Mouse (Mus musculus) G1E (cell line): ENCODE results near the gene 4833439L19Rik. TPM values are rescaled to one million over a fixed set of nuclear protein-coding genes. Genes with fewer than 3 reads are reported as not detected.

Experiments
- ATAC-seq: 2 replicates; pipeline ENCODE4 v1.8.0; 2016; ENCODE audit warnings: mild to moderate bottlenecking; ENCODE audit not compliant: insufficient number of reproducible peaks, poor library complexity, low FRiP score, severe bottlenecking; ENCODE audit errors: extremely low read depth
- DNase-seq: peaks from one replicate; pipeline ENCODE4 v3.0.0; 2012; ENCODE audit warnings: low spot score
- H3K27me3 ChIP-seq: 2 replicates; pipeline ENCODE4 v1.6.1; 2012; ENCODE audit warnings: mild to moderate bottlenecking, low read length, inconsistent platforms; ENCODE audit not compliant: insufficient read depth
- H3K36me3 ChIP-seq: replicated peaks from 2 replicates; pipeline ENCODE3; 2012; ENCODE audit warnings: mild to moderate bottlenecking, inconsistent platforms
- H3K4me1 ChIP-seq: 2 replicates; pipeline ENCODE4 v1.6.1; 2012; ENCODE audit warnings: low read depth, low read length, inconsistent platforms, mixed read lengths; ENCODE audit not compliant: insufficient read depth
- H3K4me3 ChIP-seq: 2 replicates; pipeline ENCODE4 v1.5.1; 2012; ENCODE audit warnings: low read depth, mild to moderate bottlenecking, inconsistent platforms, low read length, moderate library complexity, mixed read lengths
- H3K9me3 ChIP-seq: replicated peaks from 2 replicates; pipeline ENCODE4 v1.6.1; 2012; ENCODE audit warnings: inconsistent platforms
- CTCF ChIP-seq: IDR thresholded peaks from 2 replicates; pipeline ENCODE4 v1.5.1; 2012; ENCODE audit warnings: low read depth, low read length, inconsistent platforms, mixed read lengths
- GATA1 ChIP-seq: IDR thresholded peaks from 2 replicates; pipeline ENCODE4 v1.6.1; 2012; ENCODE audit warnings: borderline replicate concordance, low read length, inconsistent platforms, mixed read lengths
- GATA2 ChIP-seq: IDR thresholded peaks from 2 replicates; pipeline ENCODE4 v1.6.1; 2012; ENCODE audit warnings: low read depth, low read length, inconsistent platforms, borderline replicate concordance
- POLR2AphosphoS5 ChIP-seq: IDR thresholded peaks from 2 replicates; pipeline ENCODE4 v1.6.1; 2012; ENCODE audit warnings: low read depth, low read length, inconsistent platforms; ENCODE audit not compliant: insufficient replicate concordance
- TAL1 ChIP-seq: conservative IDR thresholded peaks from 2 replicates; pipeline ENCODE4 v1.6.1; 2012; ENCODE audit warnings: low read depth, low read length, inconsistent platforms, mixed read lengths
- polyA plus RNA-seq: library from polyadenylated mRNA; stranded (reverse); fragments of >175 nt; gene quantifications from 2 replicates; pipeline ENCODE4 v1.2.3, GENCODE M21; 2012
- total RNA-seq, 2 experiments: library from RNA; stranded (forward) in 1 of 2; stranded (reverse) in 1 of 2; fragments of 200-1000 nt in 1 of 2; fragments of >200 nt in 1 of 2; fragmentation: Nextera tagmentation in 1 of 2; gene quantifications; 2 replicates each; pipeline ENCODE4 v1.2.3; 2014 to 2017

The 4833439L19Rik gene
- total and polyA plus RNA-seq, 3 experiments = 36.9 to 59.2 (median 40.4) TPM

GRCm38 (mm10) chr13:54501352-54501751, 63.9 kb downstream of the 4833439L19Rik start:
- Histone ChIP-seq H3K4me1 (peaks cover 43% of the 10 kb centered on the region), H3K27me3 (peaks cover 22% of the 10 kb centered on the region), H3K9me3 (no peaks in the 10 kb centered on the region), H3K36me3 (no peaks in the 10 kb centered on the region), H3K4me3 (no peak overlapping the region)
- no peak for TF ChIP-seq GATA1
- no peak for TF ChIP-seq GATA2
- TF ChIP-seq POLR2AphosphoS5 = no peak
- no peak for TF ChIP-seq TAL1
- no peak for TF ChIP-seq CTCF
- no peak for DNase-seq
- ATAC-seq = no peak

Other genes with a start within 250 kb of the 4833439L19Rik start
- not detected in 2 replicates for gene Cplx2, start 194.1 kb downstream of the 4833439L19Rik start, total RNA-seq (2014; fragmentation: Nextera tagmentation)
- gene Cplx2, start 194.1 kb downstream of the 4833439L19Rik start, total RNA-seq (2017) = not detected in 2 replicates
- not detected in 2 replicates for gene Cplx2, start 194.1 kb downstream of the 4833439L19Rik start, polyA plus RNA-seq
- 65.0 and 76.5 TPM in 2 replicates for gene Thoc3, start 96.6 kb downstream of the 4833439L19Rik start, total RNA-seq (2014; fragmentation: Nextera tagmentation)
- 73.4 and 73.7 TPM in 2 replicates for gene Thoc3, start 96.6 kb downstream of the 4833439L19Rik start, total RNA-seq (2017)
- gene Thoc3, start 96.6 kb downstream of the 4833439L19Rik start, polyA plus RNA-seq = 179 and 186 TPM in 2 replicates
- 27.1 and 34.7 TPM in 2 replicates for gene Simc1, start 61.7 kb downstream of the 4833439L19Rik start, total RNA-seq (2014; fragmentation: Nextera tagmentation)
- 5.8 and 6.0 TPM in 2 replicates for gene Simc1, start 61.7 kb downstream of the 4833439L19Rik start, total RNA-seq (2017)
- gene Simc1, start 61.7 kb downstream of the 4833439L19Rik start, polyA plus RNA-seq = 1.1 and 1.4 TPM in 2 replicates
- 20.8 and 21.4 TPM in 2 replicates for gene Arl10, start 9.6 kb upstream of the 4833439L19Rik start, total RNA-seq (2014; fragmentation: Nextera tagmentation)
- gene Arl10, start 9.6 kb upstream of the 4833439L19Rik start, total RNA-seq (2017) = 13.9 and 14.3 TPM in 2 replicates
- gene Arl10, start 9.6 kb upstream of the 4833439L19Rik start, polyA plus RNA-seq = 11.8 and 13.8 TPM in 2 replicates
- 64.7 and 76.0 TPM in 2 replicates for gene Nop16, start 24.7 kb upstream of the 4833439L19Rik start, total RNA-seq (2014; fragmentation: Nextera tagmentation)
- gene Nop16, start 24.7 kb upstream of the 4833439L19Rik start, total RNA-seq (2017) = 59.4 and 65.7 TPM in 2 replicates
- gene Nop16, start 24.7 kb upstream of the 4833439L19Rik start, polyA plus RNA-seq = 63.8 and 65.1 TPM in 2 replicates
- gene Higd2a, start 24.8 kb upstream of the 4833439L19Rik start, total RNA-seq (2014; fragmentation: Nextera tagmentation) = 74.0 and 79.3 TPM in 2 replicates
- 65.2 and 67.7 TPM in 2 replicates for gene Higd2a, start 24.8 kb upstream of the 4833439L19Rik start, total RNA-seq (2017)
- 26.4 and 84.5 TPM in 2 replicates for gene Higd2a, start 24.8 kb upstream of the 4833439L19Rik start, polyA plus RNA-seq
- gene Cltb, start 45.9 kb upstream of the 4833439L19Rik start, total RNA-seq (2014; fragmentation: Nextera tagmentation) = 8.7 and 9.2 TPM in 2 replicates
- gene Cltb, start 45.9 kb upstream of the 4833439L19Rik start, total RNA-seq (2017) = 29.6 and 33.6 TPM in 2 replicates
- 49.8 TPM in 2 replicates for gene Cltb, start 45.9 kb upstream of the 4833439L19Rik start, polyA plus RNA-seq
- 80.9 and 87.6 TPM in 2 replicates for gene Faf2, start 56.3 kb upstream of the 4833439L19Rik start, total RNA-seq (2014; fragmentation: Nextera tagmentation)
- gene Faf2, start 56.3 kb upstream of the 4833439L19Rik start, total RNA-seq (2017) = 35.9 and 47.9 TPM in 2 replicates
- 12.9 and 14.5 TPM in 2 replicates for gene Faf2, start 56.3 kb upstream of the 4833439L19Rik start, polyA plus RNA-seq
- 81.9 and 86.2 TPM in 2 replicates for gene Rnf44, start 128.5 kb upstream of the 4833439L19Rik start, total RNA-seq (2014; fragmentation: Nextera tagmentation)
- gene Rnf44, start 128.5 kb upstream of the 4833439L19Rik start, total RNA-seq (2017) = 12.3 and 13.5 TPM in 2 replicates
- gene Rnf44, start 128.5 kb upstream of the 4833439L19Rik start, polyA plus RNA-seq = 304 and 332 TPM in 2 replicates
- gene Cdhr2, start 136.0 kb upstream of the 4833439L19Rik start, total RNA-seq (2014; fragmentation: Nextera tagmentation) = not detected in 2 replicates
- not detected in 2 replicates for gene Cdhr2, start 136.0 kb upstream of the 4833439L19Rik start, total RNA-seq (2017)
- gene Cdhr2, start 136.0 kb upstream of the 4833439L19Rik start, polyA plus RNA-seq = not detected in 2 replicates
- gene Gprin1, start 184.4 kb upstream of the 4833439L19Rik start, total RNA-seq (2014; fragmentation: Nextera tagmentation) = not detected in 2 replicates
- gene Gprin1, start 184.4 kb upstream of the 4833439L19Rik start, total RNA-seq (2017) = 0.05 and 0.06 TPM in 2 replicates
- gene Gprin1, start 184.4 kb upstream of the 4833439L19Rik start, polyA plus RNA-seq = not detected in 2 replicates
- gene Sncb, start 201.2 kb upstream of the 4833439L19Rik start, total RNA-seq (2014; fragmentation: Nextera tagmentation) = not detected in 2 replicates
- not detected in 2 replicates for gene Sncb, start 201.2 kb upstream of the 4833439L19Rik start, total RNA-seq (2017)
- not detected in 2 replicates for gene Sncb, start 201.2 kb upstream of the 4833439L19Rik start, polyA plus RNA-seq
- not detected in 2 replicates for gene Eif4e1b, start 218.6 kb upstream of the 4833439L19Rik start, total RNA-seq (2014; fragmentation: Nextera tagmentation)
- 0.05 TPM in 1 of 2 replicates, not detected in the other for gene Eif4e1b, start 218.6 kb upstream of the 4833439L19Rik start, total RNA-seq (2017)
- not detected in 2 replicates for gene Eif4e1b, start 218.6 kb upstream of the 4833439L19Rik start, polyA plus RNA-seq
- gene Tspan17, start 223.9 kb upstream of the 4833439L19Rik start, total RNA-seq (2014; fragmentation: Nextera tagmentation) = 1.6 and 1.7 TPM in 2 replicates
- 1.1 and 2.0 TPM in 2 replicates for gene Tspan17, start 223.9 kb upstream of the 4833439L19Rik start, total RNA-seq (2017)
- gene Tspan17, start 223.9 kb upstream of the 4833439L19Rik start, polyA plus RNA-seq = 0.43 and 0.44 TPM in 2 replicates